Mouse (Mus musculus) spleen, adult 2 months (tissue): ENCODE measurements at regions not wholly inside any gene's neighbourhood (a gene's known extent, or its start where the extent isn't known, plus 50 kb on each side); places are given as distances from the start of the nearest gene placed in this dataset.

Source experiments
- DNase-seq, 2 experiments: peaks; one replicate each; pipeline versions ENCODE4 v3.0.0 to v3.0.0-alpha.2; 2012 to 2021; ENCODE audit warnings: low spot score in 2 of 2, low read depth in 1 of 2
- H3K27ac ChIP-seq: fragments of 200-500 bp; 2 replicates; pipeline ENCODE4 v1.5.1; 2012; ENCODE audit warnings: low read length, inconsistent platforms; ENCODE audit not compliant: insufficient read depth
- H3K27me3 ChIP-seq: fragments of 200-500 bp; 2 replicates; pipeline ENCODE4 v1.6.1; 2012; ENCODE audit warnings: mild to moderate bottlenecking, moderate library complexity, low read length, inconsistent platforms; ENCODE audit not compliant: control insufficient read depth, insufficient read depth
- H3K36me3 ChIP-seq: fragments of 200-500 bp; 2 replicates; pipeline ENCODE4 v1.6.1; 2012; ENCODE audit warnings: mild to moderate bottlenecking, low read length, inconsistent platforms; ENCODE audit not compliant: control insufficient read depth, insufficient read depth
- H3K4me1 ChIP-seq: fragments of 200-500 bp; 2 replicates; pipeline ENCODE4 v1.6.1; 2011; ENCODE audit warnings: inconsistent platforms; ENCODE audit not compliant: control insufficient read depth, insufficient read depth, insufficient read length
- H3K4me3 ChIP-seq: fragments of 200-500 bp; 2 replicates; pipeline ENCODE4 v1.5.1; 2011; ENCODE audit warnings: mild to moderate bottlenecking, inconsistent platforms; ENCODE audit not compliant: insufficient read depth, insufficient read length; ENCODE audit errors: extremely low read depth
- CTCF ChIP-seq: fragments of 200-500 bp; IDR thresholded peaks from 2 replicates; pipeline ENCODE4 v1.5.1; 2011; ENCODE audit warnings: mild to moderate bottlenecking, inconsistent platforms; ENCODE audit not compliant: insufficient read depth, insufficient read length, insufficient replicate concordance; ENCODE audit errors: extremely low read depth
- POLR2A ChIP-seq: fragments of 200-500 bp; IDR thresholded peaks from 2 replicates; pipeline ENCODE4 v1.6.1; 2011; ENCODE audit warnings: low read depth, low read length, inconsistent platforms
- WGBS: fragments of 180-500 bp; shearing (Covaris S2); methylation state at CpG from one replicate; pipeline ENCODE4 v1.1.7; 2018; 5-methylcytosine and 5-hydroxymethylcytosine counted together

DNA sequence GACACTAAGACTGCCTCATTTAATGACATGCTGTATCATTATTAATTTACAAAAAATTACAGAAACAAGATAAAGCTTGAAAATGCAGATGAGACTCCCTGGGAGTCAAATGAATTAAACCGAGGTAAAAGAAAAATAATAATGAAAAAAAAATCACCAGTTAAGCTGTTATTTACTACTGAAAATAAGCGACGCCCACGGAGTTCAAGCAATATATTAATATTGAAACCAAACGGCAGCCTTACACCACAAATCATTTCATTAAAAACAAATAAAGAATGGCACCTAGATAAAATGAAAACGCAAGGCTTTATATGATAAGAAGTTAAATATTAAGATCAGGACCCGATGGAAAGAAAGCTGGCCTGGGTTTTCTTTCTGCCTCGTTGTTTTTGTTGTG, 211.9 kb upstream of the Spdye4c start:
- TF ChIP-seq POLR2A (no peak), CTCF (no peak)
- 77% methylated on average over 8 of the region's 8 CpGs for WGBS
- peaks cover 16% of the 10 kb centered on the region for H3K4me1 ChIP-seq
- no peak for DNase-seq
- H3K27ac ChIP-seq = no peak overlapping the region
- H3K36me3 ChIP-seq = no peaks in the 10 kb centered on the region
- no peak overlapping the region for H3K4me3 ChIP-seq
- no peaks in the 10 kb centered on the region for H3K27me3 ChIP-seq

DNA sequence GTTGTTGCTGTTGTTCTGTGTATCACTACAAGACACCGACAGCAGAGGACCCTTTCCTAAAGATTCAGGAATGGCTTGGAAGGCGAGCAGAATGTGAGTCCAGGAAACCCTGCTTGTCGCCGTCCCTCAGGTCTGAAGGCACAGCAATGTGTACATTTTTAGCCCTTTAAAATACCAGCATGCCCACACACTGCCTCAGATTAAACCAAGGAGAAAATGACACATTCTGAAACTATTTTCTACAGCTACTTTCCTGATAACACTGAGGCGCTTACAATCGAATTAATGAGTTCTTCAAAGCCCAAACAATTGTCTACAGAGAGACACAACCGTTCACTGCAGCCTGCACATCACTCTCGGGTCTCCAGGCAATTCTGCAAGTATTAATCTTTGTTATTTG, 211.5 kb upstream of the Spdye4c start:
- no peak for DNase-seq
- Histone ChIP-seq H3K4me1 (peaks cover 15% of the 10 kb centered on the region), H3K27ac (no peak overlapping the region), H3K27me3 (no peaks in the 10 kb centered on the region), H3K4me3 (no peak overlapping the region), H3K36me3 (no peaks in the 10 kb centered on the region)
- TF ChIP-seq CTCF (no peak), POLR2A (no peak)
- WGBS = 76% methylated on average over 8 of the region's 8 CpGs

DNA sequence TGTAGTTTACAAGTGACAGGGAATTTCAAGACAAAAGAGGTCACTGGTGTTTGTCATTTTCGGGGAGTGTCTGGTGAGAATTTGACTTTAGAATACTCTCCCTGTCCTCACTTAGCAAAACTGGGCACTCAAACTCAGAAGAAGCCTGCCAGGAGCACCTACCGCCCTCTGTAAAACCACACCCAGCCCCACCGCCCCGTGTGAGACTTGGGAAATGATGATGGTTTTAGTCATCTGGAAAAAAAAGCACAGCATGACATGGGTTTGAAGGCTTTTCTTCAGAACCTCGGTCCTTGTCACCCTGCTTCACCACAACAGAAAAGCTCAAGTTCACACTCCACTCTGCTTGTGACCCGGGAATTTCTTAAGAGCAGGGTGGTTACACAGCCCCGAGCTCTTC, 210.4 kb upstream of the Spdye4c start:
- 48% methylated on average over 7 of the region's 7 CpGs for WGBS
- H3K4me1 ChIP-seq = peaks cover 14% of the 10 kb centered on the region
- H3K27me3 ChIP-seq = no peaks in the 10 kb centered on the region
- H3K27ac ChIP-seq = no peak overlapping the region; the same call in 1 of the 2 replicates
- DNase-seq = no peak
- H3K36me3 ChIP-seq = no peaks in the 10 kb centered on the region
- no peak for TF ChIP-seq POLR2A
- TF ChIP-seq CTCF = no peak
- no peak overlapping the region for H3K4me3 ChIP-seq

DNA sequence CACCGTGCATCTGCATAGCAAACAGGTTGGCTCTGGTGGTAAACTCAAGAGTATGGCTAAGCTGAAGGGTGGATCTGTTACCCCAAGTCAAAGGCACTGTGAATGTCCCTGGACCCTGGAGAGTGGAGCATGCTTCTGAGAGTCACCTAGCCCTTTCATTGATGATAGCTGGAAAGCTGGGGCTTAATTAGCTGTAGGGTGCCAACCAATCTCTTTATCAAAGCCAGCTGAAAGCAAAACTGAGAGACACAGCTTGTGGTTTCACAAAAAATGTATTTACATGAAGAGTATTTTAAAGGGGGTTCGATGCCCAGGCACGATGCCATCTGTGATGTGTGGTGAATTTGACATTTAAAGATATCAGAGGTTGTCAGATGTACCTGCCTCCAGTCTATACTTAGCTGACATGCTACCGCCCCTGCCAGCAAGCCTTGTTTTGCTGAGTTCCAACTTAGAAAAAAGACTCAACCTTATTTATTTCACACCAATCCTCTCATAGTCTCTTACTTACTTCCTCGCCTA, 209.3 kb upstream of the Spdye4c start:
- Histone ChIP-seq H3K4me1 (peaks cover 11% of the 10 kb centered on the region), H3K27me3 (no peaks in the 10 kb centered on the region), H3K36me3 (no peaks in the 10 kb centered on the region), H3K4me3 (no peak overlapping the region), H3K27ac (no peak overlapping the region)
- TF ChIP-seq CTCF (no peak), POLR2A (no peak)
- 51% methylated on average over 5 of the region's 5 CpGs for WGBS
- no peak for DNase-seq

DNA sequence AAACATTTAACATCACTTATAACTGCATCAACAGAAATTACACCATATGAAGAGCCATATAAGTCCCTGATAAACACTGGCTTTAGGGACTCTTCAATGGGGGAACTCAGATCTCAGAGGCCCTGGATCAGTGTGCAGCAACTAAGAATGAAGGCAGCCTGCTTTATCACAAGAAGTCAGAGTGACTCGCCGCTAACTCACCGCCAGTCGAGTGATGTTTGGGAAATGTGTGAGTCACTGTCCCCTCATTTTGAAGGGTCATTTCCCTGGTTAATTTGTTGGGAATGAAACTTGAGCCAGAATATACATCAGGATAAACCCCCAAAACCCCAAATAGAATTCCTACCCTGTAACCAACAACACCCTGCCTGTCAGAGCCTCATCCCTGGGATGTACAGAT, 208.5 kb upstream of the Spdye4c start:
- peaks cover 7% of the 10 kb centered on the region; the same call in 1 of the 2 replicates for H3K4me1 ChIP-seq
- WGBS = 93% methylated on average over 4 of the region's 4 CpGs
- no peaks in the 10 kb centered on the region for H3K27me3 ChIP-seq
- no peak overlapping the region for H3K27ac ChIP-seq
- no peak for TF ChIP-seq CTCF
- no peak for TF ChIP-seq POLR2A
- no peak overlapping the region for H3K4me3 ChIP-seq
- H3K36me3 ChIP-seq = no peaks in the 10 kb centered on the region
- no peak for DNase-seq

DNA sequence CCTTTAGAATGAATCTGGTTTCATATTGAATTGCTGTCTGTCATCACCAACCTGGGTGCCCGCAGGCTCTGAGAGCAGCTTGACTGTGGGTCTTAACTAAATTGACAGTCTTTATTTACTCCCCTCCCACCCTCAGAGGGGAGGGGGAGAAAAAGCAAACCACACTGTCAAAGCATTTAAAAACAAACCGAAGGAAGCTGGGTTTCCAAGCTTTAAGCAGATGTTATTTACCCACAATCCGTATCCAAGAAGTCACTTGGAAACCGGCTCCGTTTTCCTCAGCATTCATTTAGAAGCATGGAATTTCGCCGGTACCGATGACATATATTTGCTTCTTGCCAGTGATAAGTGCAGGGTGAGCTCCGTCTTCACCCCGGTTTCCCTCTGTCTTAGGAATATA, 206.4 kb upstream of the Spdye4c start:
- Histone ChIP-seq H3K27ac (no peak overlapping the region), H3K4me3 (no peak overlapping the region), H3K27me3 (no peaks in the 10 kb centered on the region), H3K36me3 (no peaks in the 10 kb centered on the region), H3K4me1 (peaks cover 10% of the 10 kb centered on the region; the same call in 1 of the 2 replicates)
- no peak for DNase-seq
- 91% methylated on average over 10 of the region's 10 CpGs for WGBS
- TF ChIP-seq POLR2A (no peak), CTCF (no peak)

DNA sequence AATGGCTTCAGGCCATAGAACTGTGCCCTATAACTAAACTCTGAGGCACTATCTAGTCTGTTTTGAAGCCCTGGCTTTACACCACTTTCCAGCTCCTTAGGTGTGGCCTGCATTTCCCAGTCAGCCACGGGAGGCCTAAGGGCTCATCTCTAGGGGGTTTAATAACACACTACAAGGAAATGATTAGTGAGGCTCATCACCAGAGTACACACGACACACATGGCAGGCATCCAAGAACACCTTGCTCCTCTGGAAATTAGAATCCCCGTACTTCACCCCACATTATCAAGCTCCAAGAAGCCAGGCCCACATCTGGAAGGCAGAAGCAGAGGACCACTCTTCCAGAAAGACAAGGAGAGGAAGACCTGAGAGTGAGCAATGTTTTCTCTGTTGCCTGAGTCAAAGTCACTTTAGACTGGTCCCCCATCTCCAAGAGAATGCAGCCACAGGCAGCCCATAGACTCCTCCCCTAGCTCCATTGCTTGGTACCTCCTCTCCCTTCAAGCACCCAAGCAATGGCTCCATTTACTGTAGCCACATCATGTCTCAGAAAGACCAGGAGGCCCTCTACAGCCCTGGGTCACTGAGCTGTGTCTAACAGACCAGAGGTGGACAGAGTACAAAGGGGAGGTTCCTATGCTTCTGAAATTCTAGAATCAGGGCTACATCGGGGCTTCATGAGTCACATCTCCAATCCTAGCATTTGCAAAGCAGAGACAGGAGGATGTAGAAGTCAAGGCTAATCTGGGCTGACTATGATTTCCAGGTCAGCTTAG, 204.0 kb upstream of the Spdye4c start:
- Histone ChIP-seq H3K4me1 (peaks cover 10% of the 10 kb centered on the region; the same call in 1 of the 2 replicates), H3K36me3 (no peaks in the 10 kb centered on the region), H3K4me3 (no peak overlapping the region), H3K27me3 (no peaks in the 10 kb centered on the region), H3K27ac (no peak overlapping the region)
- no peak for DNase-seq
- TF ChIP-seq POLR2A = no peak
- no peak for TF ChIP-seq CTCF
- 74% methylated on average over 4 of the region's 4 CpGs for WGBS
